Mouse (Mus musculus): ENCODE data around the gene Scap. TPM values are rescaled to one million over a fixed set of nuclear protein-coding genes. Genes with fewer than 3 reads are reported as not detected.

Scap gene
- polyA plus RNA-seq, 1 experiment from 2014 or later, result 57.8 TPM

- Histone ChIP-seq H3K4me1 (ENCODE audit: control insufficient read depth, insufficient read depth, low read depth, low read length) (no peaks in the 10 kb centered on the region), H3K27ac (ENCODE audit: low read depth, low read length) (no peak overlapping the region), H3K4me3 (ENCODE audit: low read length) (no peak overlapping the region), H3K9me3 (ENCODE audit: control insufficient read depth, low read length) (no peaks in the 10 kb centered on the region), H3K4me2 (ENCODE audit: low read length) (no peak overlapping the region), H3K27me3 (replicated peaks; ENCODE audit: control insufficient read depth, insufficient read depth, low read length) (no peaks in the 10 kb centered on the region), H3K36me3 (ENCODE audit: control insufficient read depth, insufficient read depth, low read length) (no peaks in the 10 kb centered on the region), H3K9ac (ENCODE audit: low read depth, low read length) (no peak overlapping the region)
- ATAC-seq, result no peak
- 67% methylated on average over 6 of the region's 6 CpGs for WGBS
Observed at GRCm38 (mm10) chr9:110343805-110344204, 10.7 kb downstream of the Scap start.

- Histone ChIP-seq H3K36me3 (ENCODE audit: control insufficient read depth, insufficient read depth, low read length) (no peaks in the 10 kb centered on the region), H3K27ac (ENCODE audit: low read depth, low read length) (no peak overlapping the region), H3K9ac (ENCODE audit: low read depth, low read length) (no peak overlapping the region), H3K9me3 (ENCODE audit: control insufficient read depth, low read length) (no peaks in the 10 kb centered on the region), H3K4me3 (ENCODE audit: low read length) (no peak overlapping the region), H3K4me1 (ENCODE audit: control insufficient read depth, insufficient read depth, low read depth, low read length) (no peaks in the 10 kb centered on the region), H3K4me2 (ENCODE audit: low read length) (no peak overlapping the region), H3K27me3 (replicated peaks; ENCODE audit: control insufficient read depth, insufficient read depth, low read length) (no peaks in the 10 kb centered on the region)
- no peak for ATAC-seq
- 76% methylated on average over 7 of the region's 7 CpGs for WGBS
Observed at GRCm38 (mm10) chr9:110345057-110345739, 12.1 kb downstream of the Scap start.

GRCm38 (mm10) chr9:110348899-110349298 is 15.8 kb downstream of the Scap start:
- no peaks in the 10 kb centered on the region for H3K9me3 ChIP-seq (ENCODE audit: control insufficient read depth, low read length)
- H3K4me1 ChIP-seq (ENCODE audit: control insufficient read depth, insufficient read depth, low read depth, low read length), result no peaks in the 10 kb centered on the region
- no peak overlapping the region for H3K27ac ChIP-seq (ENCODE audit: low read depth, low read length)
- H3K4me2 ChIP-seq (ENCODE audit: low read length), result no peak overlapping the region
- H3K36me3 ChIP-seq (ENCODE audit: control insufficient read depth, insufficient read depth, low read length), result no peaks in the 10 kb centered on the region
- no peaks in the 10 kb centered on the region for H3K27me3 ChIP-seq (replicated peaks; ENCODE audit: control insufficient read depth, insufficient read depth, low read length)
- no peak overlapping the region for H3K4me3 ChIP-seq (ENCODE audit: low read length)
- WGBS, result 73% methylated on average over 4 of the region's 4 CpGs
- ATAC-seq, result no peak
- H3K9ac ChIP-seq (ENCODE audit: low read depth, low read length), result no peak overlapping the region

- Histone ChIP-seq H3K4me2 (ENCODE audit: low read length) (no peak overlapping the region), H3K4me3 (ENCODE audit: low read length) (no peak overlapping the region), H3K9me3 (ENCODE audit: control insufficient read depth, low read length) (no peaks in the 10 kb centered on the region), H3K4me1 (ENCODE audit: control insufficient read depth, insufficient read depth, low read depth, low read length) (no peaks in the 10 kb centered on the region), H3K27ac (ENCODE audit: low read depth, low read length) (no peak overlapping the region), H3K36me3 (ENCODE audit: control insufficient read depth, insufficient read depth, low read length) (no peaks in the 10 kb centered on the region), H3K9ac (ENCODE audit: low read depth, low read length) (no peak overlapping the region), H3K27me3 (replicated peaks; ENCODE audit: control insufficient read depth, insufficient read depth, low read length) (no peaks in the 10 kb centered on the region)
- ATAC-seq, result no peak
- 91% methylated on average over 5 of the region's 5 CpGs for WGBS
Observed at GRCm38 (mm10) chr9:110350188-110350587, 17.1 kb downstream of the Scap start.

GRCm38 (mm10) chr9:110350612-110351011 is 17.5 kb downstream of the Scap start:
- WGBS, result 89% methylated on average over 5 of the region's 5 CpGs
- Histone ChIP-seq H3K27me3 (replicated peaks; ENCODE audit: control insufficient read depth, insufficient read depth, low read length) (no peaks in the 10 kb centered on the region), H3K4me2 (ENCODE audit: low read length) (no peak overlapping the region), H3K4me3 (ENCODE audit: low read length) (no peak overlapping the region), H3K4me1 (ENCODE audit: control insufficient read depth, insufficient read depth, low read depth, low read length) (no peaks in the 10 kb centered on the region), H3K27ac (ENCODE audit: low read depth, low read length) (no peak overlapping the region), H3K36me3 (ENCODE audit: control insufficient read depth, insufficient read depth, low read length) (no peaks in the 10 kb centered on the region), H3K9me3 (ENCODE audit: control insufficient read depth, low read length) (no peaks in the 10 kb centered on the region), H3K9ac (ENCODE audit: low read depth, low read length) (no peak overlapping the region)
- no peak for ATAC-seq

- no peak overlapping the region for H3K4me2 ChIP-seq (ENCODE audit: low read length)
- H3K9ac ChIP-seq (ENCODE audit: low read depth, low read length), result no peak overlapping the region
- no peak for ATAC-seq
- no peak overlapping the region for H3K27ac ChIP-seq (ENCODE audit: low read depth, low read length)
- H3K36me3 ChIP-seq (ENCODE audit: control insufficient read depth, insufficient read depth, low read length), result peaks cover 5% of the 10 kb centered on the region; the same call in 1 of the 2 replicates
- H3K27me3 ChIP-seq (replicated peaks; ENCODE audit: control insufficient read depth, insufficient read depth, low read length), result no peaks in the 10 kb centered on the region
- no peaks in the 10 kb centered on the region for H3K4me1 ChIP-seq (ENCODE audit: control insufficient read depth, insufficient read depth, low read depth, low read length)
- H3K4me3 ChIP-seq (ENCODE audit: low read length), result no peak overlapping the region
- no peaks in the 10 kb centered on the region for H3K9me3 ChIP-seq (ENCODE audit: control insufficient read depth, low read length)
- 90% methylated on average over 2 of the region's 2 CpGs for WGBS
Observed at GRCm38 (mm10) chr9:110351350-110351749, 18.3 kb downstream of the Scap start.

GRCm38 (mm10) chr9:110351932-110352632 is 19.0 kb downstream of the Scap start:
- Histone ChIP-seq H3K4me2 (ENCODE audit: low read length) (no peak overlapping the region), H3K4me3 (ENCODE audit: low read length) (no peak overlapping the region), H3K36me3 (ENCODE audit: control insufficient read depth, insufficient read depth, low read length) (peaks cover 5% of the 10 kb centered on the region; the same call in 1 of the 2 replicates), H3K27ac (ENCODE audit: low read depth, low read length) (no peak overlapping the region), H3K9ac (ENCODE audit: low read depth, low read length) (no peak overlapping the region), H3K4me1 (ENCODE audit: control insufficient read depth, insufficient read depth, low read depth, low read length) (no peaks in the 10 kb centered on the region), H3K27me3 (replicated peaks; ENCODE audit: control insufficient read depth, insufficient read depth, low read length) (no peaks in the 10 kb centered on the region), H3K9me3 (ENCODE audit: control insufficient read depth, low read length) (no peaks in the 10 kb centered on the region)
- WGBS, result 88% methylated on average over 8 of the region's 8 CpGs
- no peak for ATAC-seq

GRCm38 (mm10) chr9:110358341-110358740 is 25.3 kb downstream of the Scap start:
- no peak overlapping the region for H3K4me2 ChIP-seq (ENCODE audit: low read length)
- H3K27ac ChIP-seq (ENCODE audit: low read depth, low read length), result no peak overlapping the region
- H3K4me3 ChIP-seq (ENCODE audit: low read length), result no peak overlapping the region
- no peaks in the 10 kb centered on the region for H3K4me1 ChIP-seq (ENCODE audit: control insufficient read depth, insufficient read depth, low read depth, low read length)
- no peak for ATAC-seq
- H3K36me3 ChIP-seq (ENCODE audit: control insufficient read depth, insufficient read depth, low read length), result peaks cover 9% of the 10 kb centered on the region
- H3K27me3 ChIP-seq (replicated peaks; ENCODE audit: control insufficient read depth, insufficient read depth, low read length), result no peaks in the 10 kb centered on the region
- no peaks in the 10 kb centered on the region for H3K9me3 ChIP-seq (ENCODE audit: control insufficient read depth, low read length)
- no peak overlapping the region for H3K9ac ChIP-seq (ENCODE audit: low read depth, low read length)
- WGBS, result 81% methylated on average over 2 of the region's 2 CpGs

GRCm38 (mm10) chr9:110361299-110361698 is 28.2 kb downstream of the Scap start:
- Histone ChIP-seq H3K9ac (ENCODE audit: low read depth, low read length) (no peak overlapping the region), H3K4me3 (ENCODE audit: low read length) (no peak overlapping the region), H3K27me3 (replicated peaks; ENCODE audit: control insufficient read depth, insufficient read depth, low read length) (no peaks in the 10 kb centered on the region), H3K4me1 (ENCODE audit: control insufficient read depth, insufficient read depth, low read depth, low read length) (no peaks in the 10 kb centered on the region), H3K4me2 (ENCODE audit: low read length) (no peak overlapping the region), H3K27ac (ENCODE audit: low read depth, low read length) (no peak overlapping the region), H3K9me3 (ENCODE audit: control insufficient read depth, low read length) (no peaks in the 10 kb centered on the region), H3K36me3 (ENCODE audit: control insufficient read depth, insufficient read depth, low read length) (peaks cover 16% of the 10 kb centered on the region)
- WGBS, result 85% methylated on average over 12 of the region's 12 CpGs
- no peak for ATAC-seq
